Mouse (Mus musculus): ENCODE measurements around the gene Tbrg1.
A peak's percentile ranks its signal among the peaks of the same experiment; 100 is the strongest.

Gene Tbrg1

DNA sequence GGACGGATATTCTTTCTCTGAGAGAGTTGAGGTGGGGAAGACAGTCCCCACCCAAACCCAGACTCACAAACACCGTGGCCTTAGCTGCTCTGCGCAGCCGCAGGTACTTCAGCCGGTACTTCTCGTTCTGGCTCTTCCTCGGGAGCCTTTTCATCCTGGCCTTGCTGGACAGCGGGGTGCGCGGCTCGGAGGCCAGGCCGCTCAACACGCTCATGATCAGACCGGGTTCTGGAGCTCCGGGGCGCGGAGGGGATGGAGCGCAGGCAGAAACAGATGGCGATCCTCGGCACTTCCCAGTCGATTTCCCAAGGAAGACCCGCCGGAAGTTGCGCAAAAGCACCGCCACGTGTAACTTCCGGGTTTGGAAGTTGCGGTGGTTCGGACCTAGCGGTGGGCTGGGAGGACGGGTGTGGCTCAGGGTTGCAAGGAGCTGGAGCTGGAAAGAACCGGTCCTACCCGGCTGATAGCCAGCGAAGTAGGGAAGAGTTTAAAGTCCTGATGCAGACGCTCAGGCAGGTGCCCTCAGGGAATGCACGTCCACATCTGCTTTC, at the start of gene Tbrg1:
TSS of gene Tbrg1 (minus strand) at position 382 of the 551 bp plus-strand sequence.
- DNase-seq: peak; percentile 72

DNA sequence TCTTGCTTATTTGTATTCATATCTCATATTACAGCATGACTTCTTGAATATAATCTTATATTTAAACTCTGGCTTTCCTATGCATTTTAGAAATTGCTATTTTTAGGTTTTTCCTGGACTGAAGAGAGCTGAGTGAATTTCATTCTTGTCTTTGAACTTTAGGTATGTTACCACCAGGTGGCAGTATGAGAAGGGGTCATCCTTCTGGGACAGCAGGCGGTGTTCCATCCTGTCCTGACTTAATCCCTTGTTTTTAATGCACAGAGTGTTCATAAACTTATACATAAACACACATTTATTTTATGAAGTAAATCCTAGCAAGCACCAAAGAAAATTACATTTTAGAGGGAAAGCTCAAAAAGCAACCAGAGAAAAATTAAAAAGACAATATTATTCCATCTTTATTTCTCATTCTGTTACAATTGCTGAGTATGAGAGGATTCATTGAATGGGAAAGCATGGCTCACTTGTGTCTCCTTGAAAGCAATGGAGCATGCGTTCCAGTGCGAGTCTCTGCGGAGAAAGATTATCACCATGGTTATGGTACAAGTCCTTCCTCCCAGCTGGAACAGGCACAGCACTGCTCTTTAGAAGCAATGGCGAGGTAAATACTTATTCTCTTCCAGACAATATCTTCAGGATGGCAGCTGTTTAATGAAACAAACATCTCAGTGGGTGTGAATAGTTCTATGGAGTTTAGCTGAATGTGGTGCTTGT, 33.0 kb upstream of the Tbrg1 start:
- no peak for DNase-seq

DNA sequence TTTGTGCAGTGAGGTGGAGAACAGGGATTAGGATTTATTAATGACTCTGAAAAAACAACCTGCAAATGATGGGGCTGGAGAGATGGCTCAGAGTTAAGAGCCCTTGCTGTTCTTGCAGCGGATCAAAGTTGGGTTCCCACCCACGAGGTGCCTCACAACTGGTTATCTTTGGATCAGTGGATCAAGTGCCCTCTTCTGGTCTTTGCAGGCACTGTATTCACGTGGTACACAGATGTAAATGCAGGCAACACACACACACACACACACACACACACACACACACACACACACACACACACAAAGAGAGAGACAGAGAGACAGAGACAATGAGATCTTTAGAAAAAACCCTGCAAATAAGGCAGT, 30.8 kb upstream of the Tbrg1 start:
- DNase-seq: no peak

DNA sequence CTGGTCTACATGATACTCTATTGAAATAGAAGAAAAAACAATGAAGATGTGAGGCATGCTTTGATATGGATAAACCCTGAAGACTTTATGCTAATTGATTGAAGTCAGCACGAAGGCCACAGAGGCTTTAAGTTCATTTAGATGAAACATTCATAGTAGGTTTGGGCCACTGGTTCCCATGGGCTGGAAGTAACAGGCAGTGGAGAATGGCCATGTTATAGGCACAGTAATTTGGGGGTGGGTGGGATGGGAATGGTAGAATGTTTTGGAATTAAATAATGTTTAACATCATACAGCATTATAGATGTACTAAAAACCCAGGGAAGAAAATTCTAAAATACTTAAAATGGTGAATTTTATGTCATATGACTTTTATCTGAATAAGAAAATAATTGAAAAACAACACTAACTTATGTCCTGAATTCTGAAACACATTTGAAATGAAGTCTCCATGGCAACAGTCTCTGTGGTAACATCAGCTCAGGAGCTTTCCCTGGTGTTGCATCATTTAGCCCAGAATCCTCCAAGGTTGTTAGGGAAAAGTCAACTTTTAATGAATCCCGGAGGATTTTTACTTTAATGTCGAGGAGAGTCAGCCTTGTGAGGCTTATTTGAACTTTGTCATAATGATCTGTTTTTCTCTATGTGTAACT, 30.3 kb upstream of the Tbrg1 start:
- DNase-seq: no peak

DNA sequence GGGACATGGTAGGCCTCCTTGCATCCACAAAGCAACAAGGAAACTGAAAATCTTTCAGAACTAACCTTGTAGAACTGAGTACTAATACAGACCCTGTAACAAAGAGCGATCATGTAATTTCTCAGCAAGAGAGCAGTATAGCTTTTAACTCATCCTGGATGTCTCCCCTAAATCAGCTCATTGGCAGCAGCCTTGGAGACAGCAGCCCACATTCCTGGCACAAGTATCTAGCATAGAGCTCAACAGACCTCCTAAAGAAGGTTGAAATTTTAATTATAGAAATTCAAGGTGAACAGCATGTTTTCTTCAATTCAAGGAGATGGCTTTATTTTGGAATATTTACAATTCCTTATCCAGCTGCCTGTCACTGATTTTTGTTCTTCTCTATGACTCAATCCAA, 24.0 kb upstream of the Tbrg1 start:
- DNase-seq: no peak

DNA sequence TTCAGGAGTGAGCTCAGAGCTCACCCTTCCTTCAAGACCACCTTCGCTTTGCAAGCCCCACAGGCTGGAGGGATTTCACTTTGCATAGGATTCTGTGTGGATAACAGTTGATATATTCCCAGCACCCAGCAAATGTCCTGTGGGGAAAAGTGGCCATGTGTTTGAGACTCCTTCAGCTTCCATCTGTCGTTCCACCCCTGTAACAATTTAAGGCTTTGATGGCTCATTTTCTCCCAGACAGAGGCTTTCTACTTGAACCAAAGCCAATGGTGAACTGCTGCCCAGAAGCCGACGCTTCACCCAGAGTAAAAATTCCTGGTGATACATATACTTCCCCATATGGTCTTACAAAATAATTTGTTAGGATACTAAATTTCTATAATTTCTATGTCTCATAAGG, 18.2 kb upstream of the Tbrg1 start:
- no peak for DNase-seq

DNA sequence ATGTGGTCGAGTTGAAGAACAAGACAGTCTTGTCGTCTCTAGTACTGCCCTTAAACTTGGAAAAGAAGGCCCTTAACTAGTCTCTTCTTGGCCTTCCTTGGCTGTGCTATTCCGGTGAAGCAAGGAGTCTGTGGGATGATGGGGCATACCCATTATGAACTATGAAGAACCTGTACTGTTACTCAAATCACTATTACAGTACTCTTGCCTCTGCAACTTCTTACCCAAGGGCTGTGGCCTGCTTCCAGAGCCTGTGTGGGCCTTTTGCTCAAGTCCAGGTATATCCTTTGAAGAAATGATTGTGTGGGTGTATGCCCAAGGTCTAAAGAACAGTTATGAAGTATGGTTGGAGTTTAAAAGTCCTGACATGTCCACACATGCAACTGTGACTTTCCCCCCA, 13.1 kb upstream of the Tbrg1 start:
- no peak for DNase-seq

DNA sequence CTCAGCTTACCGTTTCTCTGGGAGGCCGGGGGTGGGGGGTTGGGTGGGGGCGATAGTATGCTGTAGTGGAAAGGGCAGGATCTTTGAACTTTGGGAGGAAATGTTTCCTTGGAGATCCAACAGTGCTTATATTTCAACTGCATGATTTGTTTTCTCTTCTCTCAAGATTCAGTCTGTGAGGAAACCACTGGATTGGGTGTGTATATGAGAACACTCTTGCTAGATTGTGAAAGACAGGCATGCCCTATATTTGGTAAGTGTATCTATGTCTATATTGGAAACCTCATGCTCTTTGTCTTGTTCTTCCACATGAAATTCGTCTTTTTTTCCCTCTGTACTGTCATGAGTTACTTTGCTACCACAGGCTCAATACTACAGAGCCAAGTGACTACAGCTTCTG, 12.6 kb upstream of the Tbrg1 start:
- DNase-seq: no peak

DNA sequence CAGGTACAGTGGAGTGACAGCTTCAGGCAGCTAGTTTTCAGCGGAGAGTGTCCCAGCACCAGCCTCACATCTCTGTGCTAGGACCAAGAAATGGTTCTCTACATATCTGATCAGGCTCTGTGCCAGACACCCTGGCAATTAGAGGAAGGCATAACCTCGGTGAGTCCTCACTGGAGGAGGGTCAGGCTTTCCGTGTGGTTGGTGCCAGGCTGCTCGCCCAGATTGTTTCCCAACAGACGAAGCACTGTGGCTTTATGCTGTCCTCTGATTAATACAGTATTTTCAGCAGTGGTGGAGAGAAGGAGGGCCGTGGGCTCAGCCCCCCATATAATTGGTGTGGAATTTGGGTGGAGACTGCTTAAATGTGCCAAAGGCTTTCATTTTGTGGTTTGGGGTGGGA, 12.0 kb upstream of the Tbrg1 start, which contains the start of gene Panx3:
TSS of gene Panx3 (minus strand) at position 121 of the 400 bp plus-strand sequence.
- DNase-seq: no peak

DNA sequence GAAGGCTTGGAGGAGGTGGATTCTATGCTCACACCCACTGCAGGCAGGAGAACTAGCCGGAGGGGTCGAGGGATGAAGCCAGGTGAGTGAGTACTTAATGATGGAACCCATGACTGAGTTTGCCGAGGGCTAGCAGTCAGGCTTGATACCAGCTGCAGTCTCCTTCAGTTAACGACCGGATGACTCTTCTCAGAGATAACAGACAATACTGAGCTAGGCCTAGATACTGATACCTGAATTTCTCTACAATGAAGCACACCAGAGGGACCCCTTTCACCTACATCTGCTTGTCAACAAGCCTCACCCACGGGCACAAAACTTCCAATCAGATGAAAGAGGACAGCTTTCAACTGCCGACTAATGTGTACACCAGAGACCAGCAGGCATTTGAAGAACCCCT, 8.9 kb upstream of the Tbrg1 start:
- no peak for DNase-seq

DNA sequence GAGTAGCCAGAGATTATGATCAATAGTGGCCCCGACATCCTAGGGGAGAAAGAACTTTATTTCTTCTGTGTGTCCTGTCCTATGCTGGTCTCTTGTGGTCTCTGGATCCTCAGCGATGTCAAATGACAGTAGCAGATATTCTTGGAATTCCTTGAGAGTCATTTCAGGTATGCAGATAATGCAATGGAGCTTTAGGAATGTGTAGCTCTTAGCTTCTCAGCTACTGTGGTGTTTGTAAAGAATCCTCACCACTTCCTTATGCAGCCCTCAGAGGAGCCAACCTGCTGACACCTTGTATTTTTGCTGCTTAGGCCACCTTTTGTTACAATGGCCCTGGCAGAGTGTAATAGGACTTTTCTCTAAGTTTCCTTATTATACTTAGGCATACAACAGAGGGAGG, 7.5 kb upstream of the Tbrg1 start:
- DNase-seq: no peak

DNA sequence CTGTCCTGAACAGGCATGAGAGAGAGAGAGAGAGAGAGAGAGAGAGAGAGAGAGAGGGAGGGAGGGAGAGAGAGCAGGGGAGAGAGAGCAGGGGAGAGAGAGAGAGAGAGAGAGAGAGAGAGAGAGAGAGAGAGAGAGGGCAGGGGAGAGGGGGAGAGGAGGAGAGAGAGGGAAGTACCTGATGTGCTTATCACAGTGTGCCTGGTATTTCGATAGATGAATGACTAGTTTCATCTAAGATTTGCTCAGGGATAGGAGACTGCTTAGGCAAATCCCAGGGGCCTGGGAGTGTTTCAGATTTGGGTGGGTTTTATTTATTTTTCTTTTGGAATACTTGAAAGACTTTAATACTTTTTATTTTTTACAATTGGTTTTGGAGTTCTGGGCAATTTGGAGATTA, 6.1 kb upstream of the Tbrg1 start:
- DNase-seq: no peak

DNA sequence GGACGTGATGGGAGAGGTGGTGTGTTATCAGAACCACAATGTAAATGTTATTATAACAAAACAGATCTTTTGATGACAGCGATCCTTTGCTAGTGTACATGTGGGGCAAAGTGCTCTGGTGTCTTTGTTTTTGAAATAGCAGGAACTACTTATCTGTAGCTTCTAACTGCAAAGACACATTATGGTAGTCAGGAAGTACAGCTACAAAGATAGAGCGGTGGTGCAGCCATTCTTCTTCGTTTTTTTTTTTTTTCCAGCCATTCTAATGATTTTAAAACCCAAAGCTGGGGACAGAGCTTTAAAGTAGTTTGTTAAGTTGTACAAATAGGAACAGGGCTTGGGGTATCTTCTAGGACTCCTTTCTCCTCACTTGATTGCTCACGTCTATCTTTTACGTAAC, 2.3 kb upstream of the Tbrg1 start:
- DNase-seq: no peak

DNA sequence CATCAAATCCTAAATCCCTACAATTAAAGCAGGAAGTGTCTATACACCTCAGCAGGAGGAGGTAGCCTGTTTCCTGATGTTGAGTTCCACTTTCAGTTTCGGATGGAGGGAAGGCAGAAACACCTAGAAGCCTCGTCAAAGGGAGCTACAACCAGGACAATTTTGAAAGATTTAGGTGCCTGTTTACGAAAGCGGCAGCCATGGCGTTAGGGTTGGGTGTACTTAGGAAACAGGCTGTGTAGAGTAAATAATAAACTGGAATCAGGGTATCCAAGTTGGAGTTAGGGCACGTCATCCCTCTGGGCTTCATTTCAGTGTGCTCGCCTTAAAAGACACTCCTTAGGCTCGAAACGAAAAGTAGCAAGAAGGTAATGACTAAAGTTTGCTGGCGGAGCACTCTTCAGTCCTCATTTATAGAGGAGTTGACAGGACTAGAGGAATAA, 652 bp downstream of the Tbrg1 start:
- DNase-seq: no peak

DNA sequence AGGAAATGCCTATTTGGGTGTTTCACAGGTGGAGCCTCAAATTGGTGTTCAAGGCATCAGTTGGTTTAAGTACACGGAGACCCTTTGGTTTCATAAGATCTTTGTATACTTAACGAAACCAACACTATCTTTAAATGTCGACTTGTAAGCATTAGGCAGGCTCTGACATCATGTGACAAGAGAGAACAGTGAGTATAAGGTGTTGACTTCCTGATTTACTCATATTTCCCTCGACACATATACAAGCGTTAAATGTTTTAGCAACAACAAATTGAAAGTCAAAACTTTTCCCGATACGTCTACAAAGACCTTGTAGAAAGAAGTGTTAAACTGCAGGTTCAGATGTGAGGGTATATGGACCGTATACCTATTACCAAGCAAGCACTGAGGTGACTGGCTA, 1.2 kb downstream of the Tbrg1 start:
- no peak for DNase-seq

DNA sequence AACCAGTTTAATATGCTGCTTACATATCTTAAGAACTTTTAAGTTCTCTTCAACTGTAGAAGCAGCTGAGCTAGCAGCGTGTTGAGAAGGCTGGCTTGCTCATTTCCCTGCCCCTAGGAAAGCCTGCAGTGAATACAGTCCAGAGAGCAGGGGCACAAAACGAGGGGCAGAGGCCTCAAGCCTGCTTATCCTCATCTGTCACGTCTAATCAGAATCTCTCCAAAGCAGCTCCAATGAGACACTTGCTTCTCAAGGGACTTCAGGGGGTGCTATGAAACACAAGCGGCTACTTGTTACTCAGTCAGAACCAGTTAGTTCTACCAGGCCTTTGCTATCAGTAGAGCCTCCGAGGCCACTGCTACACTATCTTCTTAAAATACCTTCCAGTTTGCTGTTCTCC, 3.3 kb downstream of the Tbrg1 start:
- no peak for DNase-seq

DNA sequence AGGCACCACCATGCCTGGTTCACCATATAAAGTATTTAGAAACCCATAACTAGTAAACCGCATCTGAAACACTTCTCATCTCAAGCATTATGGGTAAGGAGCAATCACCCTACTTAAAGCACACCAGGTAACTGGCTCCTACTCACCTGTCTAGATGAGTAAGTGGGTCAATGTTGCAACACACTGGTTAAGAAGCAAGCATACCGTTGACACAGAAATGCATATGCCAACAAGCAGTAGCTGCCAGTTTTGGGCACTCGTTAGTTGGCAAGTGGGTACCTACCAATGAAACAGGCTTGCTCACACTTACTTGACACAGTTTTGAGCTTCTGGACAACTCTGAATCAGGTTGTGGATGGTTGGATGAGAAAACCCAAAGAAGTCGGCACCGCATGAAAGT, 6.5 kb downstream of the Tbrg1 start:
- DNase-seq: no peak

DNA sequence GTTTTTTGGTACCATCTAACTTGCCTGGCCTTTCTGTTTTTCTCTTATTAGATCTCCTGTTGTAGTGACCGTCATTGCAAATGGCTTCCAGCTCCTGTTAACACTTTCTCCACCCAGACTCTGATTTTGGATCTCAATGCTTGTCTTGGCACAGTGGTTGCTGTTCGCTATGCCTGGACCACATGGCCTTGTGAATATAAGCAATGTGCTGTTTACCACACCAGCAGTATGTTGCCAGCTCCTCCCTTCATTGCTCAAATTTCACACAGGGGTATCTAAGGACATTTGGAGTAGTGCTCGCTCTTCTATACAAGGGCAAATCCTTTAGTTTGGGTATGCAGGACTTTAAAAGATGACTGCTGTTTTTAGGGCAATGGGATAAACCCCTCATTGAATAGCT, 10.9 kb downstream of the Tbrg1 start:
- no peak for DNase-seq

DNA sequence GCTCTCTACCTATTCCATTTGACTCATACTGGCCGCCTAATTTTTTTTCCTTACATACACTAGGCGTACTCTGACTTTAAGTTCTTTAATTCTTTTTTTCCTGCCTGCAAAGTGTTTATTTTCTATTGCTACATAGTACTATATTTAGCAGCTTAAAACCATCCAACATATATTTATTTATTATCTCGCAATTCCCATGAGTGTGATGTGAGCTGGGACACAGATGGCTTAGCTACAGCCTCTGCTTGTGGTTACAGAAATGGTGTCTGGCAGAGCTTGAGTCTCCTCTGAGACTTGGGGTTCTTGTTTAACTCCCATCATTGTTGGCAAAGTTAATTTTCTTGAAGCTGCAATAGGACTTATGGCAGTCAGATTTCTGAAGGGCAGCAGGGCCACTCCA, 18.4 kb downstream of the Tbrg1 start:
- no peak for DNase-seq

DNA sequence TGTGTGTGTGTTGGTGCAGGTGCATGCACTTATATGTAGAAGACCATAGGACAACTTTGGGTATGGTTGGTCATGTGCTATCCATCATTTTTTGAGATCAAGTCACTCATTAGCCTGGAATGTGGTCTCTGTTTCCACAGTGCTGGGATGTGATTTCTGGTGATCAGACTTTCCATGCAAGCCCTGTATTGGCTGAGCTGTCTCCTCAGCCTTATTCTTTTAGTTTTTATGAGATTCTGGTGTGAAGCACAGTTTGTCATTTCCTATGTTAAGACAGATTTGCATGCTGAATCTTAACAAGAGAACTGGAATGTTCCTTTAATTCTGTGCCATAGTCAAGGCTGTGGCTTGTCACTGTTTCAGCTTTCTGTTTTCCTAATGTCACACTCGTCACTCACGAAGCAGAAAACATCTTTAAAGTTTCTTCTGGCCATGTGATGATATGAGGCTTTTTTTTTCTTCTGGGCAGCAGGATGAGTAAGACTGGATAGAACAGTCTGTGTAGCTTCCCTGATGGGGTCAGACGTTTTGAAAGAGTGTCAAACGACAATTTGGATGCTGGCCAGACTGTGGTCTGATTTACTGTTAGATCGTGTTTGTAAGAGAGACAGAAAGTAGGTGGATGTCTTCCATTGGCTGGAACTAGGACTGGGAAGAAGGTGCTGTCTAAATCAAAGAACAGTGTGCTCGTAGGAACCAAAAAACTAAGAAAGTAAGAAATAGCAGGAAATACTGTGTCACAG, 20.1 kb downstream of the Tbrg1 start:
- DNase-seq: peak; percentile 34

DNA sequence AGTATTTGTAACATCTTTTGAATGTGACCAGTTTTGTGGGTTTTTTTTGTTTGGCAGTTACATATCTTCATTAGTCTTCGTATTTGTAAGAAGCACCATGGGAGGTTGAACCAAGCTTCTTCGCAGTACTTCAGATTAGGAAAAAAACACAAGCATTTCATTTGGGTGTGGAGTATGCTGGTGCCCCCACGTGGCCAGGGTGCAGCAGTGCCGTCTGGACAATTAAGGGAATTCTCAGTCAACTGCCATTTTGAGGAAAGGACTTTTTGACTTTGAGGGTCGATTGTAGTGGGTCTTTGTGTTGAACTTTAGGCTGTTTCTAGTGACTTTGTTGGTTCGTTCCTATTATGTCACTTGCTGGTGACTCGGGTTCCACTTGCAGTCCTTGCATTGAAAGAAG, 20.8 kb downstream of the Tbrg1 start:
- DNase-seq: peak; percentile 53

DNA sequence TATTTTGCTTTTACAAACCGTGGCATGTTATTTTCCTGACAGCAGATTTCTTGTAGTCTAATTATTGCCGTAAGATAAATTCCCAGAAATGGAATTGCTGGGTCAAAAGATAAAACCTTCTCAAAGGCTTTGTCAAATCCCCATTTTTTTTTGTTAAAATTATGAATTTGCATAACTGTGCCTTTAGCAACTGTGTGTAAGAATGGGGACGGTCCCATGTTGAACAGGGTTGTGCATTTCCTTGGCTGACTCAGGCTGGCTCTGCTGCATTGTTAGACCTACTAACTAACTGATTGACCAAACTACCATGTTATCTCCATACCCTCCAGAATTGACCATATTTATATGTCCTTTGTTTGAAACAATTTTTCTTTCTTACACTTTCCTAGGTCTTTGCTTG, 22.8 kb downstream of the Tbrg1 start:
- no peak for DNase-seq

DNA sequence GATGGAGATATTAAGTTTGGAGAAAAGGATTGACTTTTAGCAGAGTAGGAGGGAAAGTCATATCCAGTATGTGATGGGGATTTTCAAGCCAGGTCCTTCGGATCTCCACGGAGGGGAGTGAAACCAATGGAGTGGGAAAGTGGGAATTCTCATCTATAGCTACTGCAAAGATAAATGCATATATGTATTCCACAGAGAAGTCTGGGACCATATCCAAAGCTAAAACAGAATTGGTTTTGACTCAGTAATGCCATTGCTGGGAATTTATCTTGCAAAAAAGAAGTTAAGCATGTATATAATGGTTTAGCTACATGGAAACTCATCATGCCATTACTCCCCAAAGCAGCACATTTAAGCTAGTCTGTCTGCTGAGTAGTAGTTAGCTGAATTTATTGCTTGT, 24.8 kb downstream of the Tbrg1 start:
- DNase-seq: no peak

DNA sequence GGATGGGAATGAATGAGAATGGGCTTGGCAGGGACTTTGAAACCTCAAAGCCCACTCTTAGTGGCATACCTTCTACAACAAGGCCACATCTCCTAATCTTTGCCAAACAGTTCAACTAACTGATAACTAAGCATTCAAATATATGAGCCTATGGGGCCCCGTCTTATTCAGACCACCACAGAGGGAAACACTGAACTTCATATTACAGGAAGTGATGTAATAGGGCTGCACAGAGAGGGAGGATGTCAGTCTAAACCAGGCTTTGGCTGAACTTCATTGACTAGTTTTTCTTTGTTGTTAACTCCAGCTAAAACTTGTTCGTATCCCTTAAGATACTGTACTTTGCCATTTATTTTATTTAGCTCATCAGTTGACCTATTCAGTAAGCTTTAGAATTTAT, 27.2 kb downstream of the Tbrg1 start:
- no peak for DNase-seq

Measured in right cerebral cortex, postnatal 4 days (tissue).